Mouse (Mus musculus) embryonic facial prominence, embryonic 14.5 days (tissue): ENCODE data around the gene BC030867. TPM values are rescaled to one million over a fixed set of nuclear protein-coding genes. Genes with fewer than 3 reads are reported as not detected.

ENCODE experiments used
- ATAC-seq: fragments of 200-750 bp; cut with Nextera tagmentation; 2 replicates; pipeline ENCODE4 v1.8.0; 2017; ENCODE audit warnings: low read depth, moderate number of reproducible peaks, moderate TSS enrichment
- DNase-seq: peaks from one replicate; pipeline ENCODE4 v3.0.0-alpha.2; 2015; ENCODE audit warnings: low spot score
- H3K27ac ChIP-seq: fragments of 300-500 bp; sonication (generic); replicated peaks from 2 replicates; pipeline ENCODE4 v1.5.1; 2014; ENCODE audit warnings: low read depth, mild to moderate bottlenecking, low read length, moderate library complexity
- H3K27me3 ChIP-seq: fragments of 300-500 bp; sonication (generic); replicated peaks from 2 replicates; pipeline ENCODE4 v1.6.1; 2014; ENCODE audit warnings: low read length; ENCODE audit not compliant: control insufficient read depth, insufficient read depth
- H3K36me3 ChIP-seq: fragments of 300-500 bp; sonication (generic); 2 replicates; pipeline ENCODE4 v1.6.1; 2014; ENCODE audit warnings: low read length, mixed read lengths; ENCODE audit not compliant: control insufficient read depth, insufficient read depth
- H3K4me1 ChIP-seq: fragments of 300-500 bp; sonication (generic); 2 replicates; pipeline ENCODE4 v1.6.1; 2014; ENCODE audit warnings: antibody characterized with exemption, low read length; ENCODE audit not compliant: control insufficient read depth, insufficient read depth
- H3K4me2 ChIP-seq: fragments of 300-500 bp; sonication (generic); 2 replicates; pipeline ENCODE4 v1.6.1; 2014; ENCODE audit warnings: low read depth, mild to moderate bottlenecking, low read length, moderate library complexity, mixed read lengths
- H3K4me3 ChIP-seq: fragments of 300-500 bp; sonication (generic); 2 replicates; pipeline ENCODE4 v1.5.1; 2014; ENCODE audit warnings: low read depth, mild to moderate bottlenecking, low read length
- H3K9ac ChIP-seq: fragments of 300-500 bp; sonication (generic); 2 replicates; pipeline ENCODE4 v1.6.1; 2014; ENCODE audit warnings: low read depth, mild to moderate bottlenecking, low read length, moderate library complexity, mixed read lengths
- H3K9me3 ChIP-seq: fragments of 300-500 bp; sonication (generic); 2 replicates; pipeline ENCODE4 v1.6.1; 2016; ENCODE audit warnings: low read length; ENCODE audit not compliant: control insufficient read depth
- WGBS: fragments of 180-500 bp; shearing (Covaris S2); extraction: QIAGEN DNeasy Blood & Tissue Kit; methylation state at CpG from one replicate; pipeline ENCODE4 v1.1.7; 2014; 5-methylcytosine and 5-hydroxymethylcytosine counted together
- polyA plus RNA-seq: library from polyadenylated mRNA; unstranded; fragments of >200 nt; fragmentation: Nextera tagmentation; extraction: Ambion mirVana; gene quantifications from 2 replicates; pipeline ENCODE4 v1.2.1, GENCODE M21; 2014

Gene BC030867
- polyA plus RNA-seq, result 11.7 and 12.6 TPM in 2 replicates

DNA sequence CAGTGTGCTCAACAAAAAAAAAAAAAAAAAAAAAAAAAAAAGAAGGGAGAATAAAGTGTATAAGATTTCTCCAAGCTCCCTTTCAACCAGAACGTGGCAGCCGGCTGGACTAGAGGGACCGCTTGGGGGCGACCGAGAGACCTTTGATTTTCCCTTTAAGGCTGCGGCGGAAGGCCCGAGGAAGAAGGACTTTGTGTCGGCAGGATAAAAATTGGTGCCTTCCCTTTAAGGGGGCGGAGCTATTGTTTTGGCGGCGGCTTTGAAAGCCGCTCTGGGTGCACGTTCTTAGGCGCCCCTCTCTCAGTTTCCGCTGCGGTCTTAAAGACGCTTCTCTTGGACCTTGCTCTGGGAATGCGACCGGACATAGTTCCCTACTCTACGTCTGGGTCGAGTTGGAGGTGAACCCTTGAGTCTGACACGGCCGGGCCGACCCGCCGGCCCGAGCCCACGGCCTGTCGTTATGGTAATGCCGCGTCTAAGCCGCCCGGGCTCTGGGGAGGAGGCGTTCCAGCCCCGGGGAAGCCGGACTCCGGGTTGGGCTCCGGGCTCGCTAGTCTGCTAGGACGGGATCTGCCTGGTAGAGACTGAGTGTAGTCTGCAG lies at the start of gene BC030867:
Gene BC030867 (plus strand): TSS at position 253 of the 601 bp plus-strand sequence.
- peak within 1 kb of the TSS; percentile 54 for H3K4me3 ChIP-seq
- peak within 1 kb of the TSS; percentile 61 for H3K9ac ChIP-seq
- H3K4me2 ChIP-seq, result peak within 1 kb of the TSS; percentile 67
- no peaks in the 10 kb centered on the region for H3K9me3 ChIP-seq
- peaks cover 5% of the 10 kb centered on the region; the same call in 1 of the 2 replicates for H3K36me3 ChIP-seq
- peak; percentile 94 for DNase-seq
- WGBS, result under 1% methylated on average over 34 of the region's 41 CpGs
- H3K27ac ChIP-seq, result peak within 1 kb of the TSS; percentile 39
- peaks cover 16% of the 10 kb centered on the region; the same call in 1 of the 2 replicates for H3K4me1 ChIP-seq
- ATAC-seq, result peak; percentile 55
- H3K27me3 ChIP-seq, result no peaks in the 10 kb centered on the region

- no peaks in the 10 kb centered on the region for H3K9me3 ChIP-seq
- DNase-seq (no peak), ATAC-seq (no peak)
- no peaks in the 10 kb centered on the region for H3K27me3 ChIP-seq
- H3K4me2 ChIP-seq, result no peak overlapping the region
- H3K36me3 ChIP-seq, result peaks cover 98% of the 10 kb centered on the region
- no peak overlapping the region for H3K9ac ChIP-seq
- 69% methylated on average over 9 of the region's 9 CpGs for WGBS
- H3K27ac ChIP-seq, result no peak overlapping the region
- no peak overlapping the region for H3K4me3 ChIP-seq
- no peaks in the 10 kb centered on the region for H3K4me1 ChIP-seq
Observed at GRCm38 (mm10) chr11:102199856-102200255, 48.8 kb upstream of the BC030867 start.

DNA sequence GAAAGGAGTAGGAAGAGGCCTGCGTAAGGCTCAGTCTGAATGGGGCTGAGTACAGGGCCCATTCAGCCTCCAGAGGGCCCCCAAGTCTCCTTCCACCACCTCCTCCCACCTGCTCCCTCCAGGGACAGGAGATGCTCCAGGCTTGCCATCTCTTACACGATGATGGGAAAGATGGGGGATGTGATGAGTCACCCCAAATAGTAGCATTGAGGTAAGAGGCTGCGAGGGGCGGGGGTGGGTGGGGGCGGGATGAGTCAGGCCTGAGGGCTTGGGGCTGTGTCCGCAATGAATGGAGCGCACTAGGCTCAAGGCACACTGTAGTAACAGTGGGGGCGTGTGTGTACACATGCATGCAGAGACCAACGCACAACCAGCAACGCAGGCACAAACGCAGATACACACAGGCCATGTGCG lies 47.3 kb upstream of the BC030867 start:
- Histone ChIP-seq H3K36me3 (peaks cover 98% of the 10 kb centered on the region), H3K27me3 (no peaks in the 10 kb centered on the region), H3K9ac (no peak overlapping the region), H3K4me2 (no peak overlapping the region), H3K9me3 (no peaks in the 10 kb centered on the region), H3K27ac (no peak overlapping the region), H3K4me1 (no peaks in the 10 kb centered on the region), H3K4me3 (no peak overlapping the region)
- peak; percentile 46 for DNase-seq
- 74% methylated on average over 12 of the region's 12 CpGs for WGBS
- ATAC-seq, result 0 out of 2 replicates have a peak, but pooled peaks have one; percentile 24

DNA sequence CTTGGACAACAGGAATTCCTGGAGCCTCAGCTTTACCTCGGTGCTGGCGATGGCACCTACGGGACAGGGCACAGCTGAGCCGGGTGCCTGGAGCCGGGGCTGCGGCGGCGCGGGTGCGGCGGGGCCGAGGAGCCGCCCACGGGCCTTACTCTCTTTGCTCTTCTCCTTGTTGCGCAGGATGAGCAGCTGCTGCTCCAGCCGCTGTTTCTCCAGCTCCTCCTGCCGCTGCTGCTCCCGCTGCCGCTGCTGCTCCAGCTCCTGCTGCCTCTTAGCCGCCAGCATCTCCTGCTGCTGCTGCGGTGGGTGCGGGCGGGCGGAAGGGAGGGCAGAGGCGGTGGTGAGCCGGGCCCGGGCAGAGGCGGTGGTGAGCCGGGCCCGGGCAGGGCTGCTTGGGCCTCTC lies 42.2 kb upstream of the BC030867 start:
- 65% methylated on average over 25 of the region's 30 CpGs for WGBS
- no peak for ATAC-seq
- Histone ChIP-seq H3K4me3 (no peak overlapping the region), H3K36me3 (peaks cover 51% of the 10 kb centered on the region), H3K27me3 (no peaks in the 10 kb centered on the region), H3K4me1 (peaks cover 17% of the 10 kb centered on the region), H3K27ac (no peak overlapping the region), H3K9me3 (no peaks in the 10 kb centered on the region), H3K4me2 (no peak overlapping the region), H3K9ac (peak overlapping the region; percentile 1; the same call in 1 of the 2 replicates)
- peak; percentile 30 for DNase-seq

GRCm38 (mm10) chr11:102207825-102208777 lies 40.6 kb upstream of the BC030867 start:
- DNase-seq (peak; percentile 82), ATAC-seq (peak; percentile 42; the same call in 1 of the 2 replicates)
- Histone ChIP-seq H3K27me3 (no peaks in the 10 kb centered on the region), H3K4me3 (no peak overlapping the region), H3K9me3 (no peaks in the 10 kb centered on the region), H3K9ac (no peak overlapping the region), H3K4me2 (peak overlapping the region; percentile 8), H3K27ac (peak overlapping the region; percentile 45), H3K4me1 (peaks cover 26% of the 10 kb centered on the region), H3K36me3 (peaks cover 35% of the 10 kb centered on the region)
- WGBS, result 38% methylated on average over 10 of the region's 11 CpGs

- ATAC-seq, result peak; percentile 24; the same call in 1 of the 2 replicates
- no peak overlapping the region for H3K4me2 ChIP-seq
Observed at GRCm38 (mm10) chr11:102208846-102209245, 39.8 kb upstream of the BC030867 start.

GRCm38 (mm10) chr11:102209742-102210141 lies 38.9 kb upstream of the BC030867 start:
- ATAC-seq, result no peak
- no peak overlapping the region for H3K4me3 ChIP-seq
- no peaks in the 10 kb centered on the region for H3K9me3 ChIP-seq
- WGBS, result 37% methylated on average over 2 of the region's 2 CpGs
- no peak overlapping the region for H3K4me2 ChIP-seq
- no peaks in the 10 kb centered on the region for H3K27me3 ChIP-seq
- no peak for DNase-seq
- peaks cover 32% of the 10 kb centered on the region for H3K4me1 ChIP-seq
- H3K9ac ChIP-seq, result no peak overlapping the region
- peaks cover 20% of the 10 kb centered on the region for H3K36me3 ChIP-seq
- no peak overlapping the region for H3K27ac ChIP-seq

More at GRCm38 (mm10) chr11:102208846-102209245, 39.8 kb upstream of the BC030867 start:
- 0% methylated on average over 3 of the region's 4 CpGs for WGBS
- H3K4me1 ChIP-seq, result peaks cover 26% of the 10 kb centered on the region
- no peaks in the 10 kb centered on the region for H3K9me3 ChIP-seq
- no peak overlapping the region for H3K9ac ChIP-seq
- peak; percentile 58 for DNase-seq
- no peaks in the 10 kb centered on the region for H3K27me3 ChIP-seq
- H3K27ac ChIP-seq, result peak overlapping the region; percentile 67
- H3K36me3 ChIP-seq, result peaks cover 29% of the 10 kb centered on the region
- H3K4me3 ChIP-seq, result no peak overlapping the region

DNA sequence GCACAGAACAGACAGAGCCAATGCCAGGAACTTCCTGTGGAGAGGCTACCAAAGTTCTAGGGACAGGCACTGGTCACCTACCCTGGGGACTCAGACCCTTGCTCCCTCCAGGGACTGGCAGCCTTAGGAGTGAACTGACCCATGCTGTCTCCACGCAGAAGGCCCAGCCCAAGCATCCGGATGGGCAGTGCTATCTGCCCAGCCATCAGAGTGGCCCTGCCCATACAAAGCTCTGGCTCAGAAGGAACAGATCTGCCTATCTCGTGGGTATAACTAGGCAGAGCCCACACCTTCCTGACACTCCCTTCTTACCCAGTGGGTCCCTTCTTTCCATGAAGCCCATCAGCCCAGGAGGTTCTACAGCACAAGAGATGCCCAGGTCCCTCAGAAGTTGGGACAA lies 38.5 kb upstream of the BC030867 start:
- H3K9ac ChIP-seq, result no peak overlapping the region
- H3K27me3 ChIP-seq, result no peaks in the 10 kb centered on the region
- ATAC-seq (no peak), DNase-seq (no peak)
- no peak overlapping the region for H3K4me3 ChIP-seq
- H3K4me1 ChIP-seq, result peaks cover 37% of the 10 kb centered on the region
- H3K36me3 ChIP-seq, result peaks cover 15% of the 10 kb centered on the region
- no peaks in the 10 kb centered on the region for H3K9me3 ChIP-seq
- H3K27ac ChIP-seq, result no peak overlapping the region
- WGBS, result 88% methylated on average over 3 of the region's 3 CpGs
- no peak overlapping the region for H3K4me2 ChIP-seq
